Mouse (Mus musculus) stomach, postnatal 0 days (tissue): ENCODE measurements around the gene Dcaf7.

ENCODE experiments used
- CTCF ChIP-seq: IDR thresholded peaks from 2 replicates; pipeline ENCODE4 v1.5.1; 2016; ENCODE audit warnings: antibody characterized with exemption, low read depth, mild to moderate bottlenecking, moderate library complexity
- EP300 ChIP-seq: optimal IDR thresholded peaks from 2 replicates; pipeline ENCODE3; 2016; ENCODE audit warnings: antibody characterized with exemption

DNA sequence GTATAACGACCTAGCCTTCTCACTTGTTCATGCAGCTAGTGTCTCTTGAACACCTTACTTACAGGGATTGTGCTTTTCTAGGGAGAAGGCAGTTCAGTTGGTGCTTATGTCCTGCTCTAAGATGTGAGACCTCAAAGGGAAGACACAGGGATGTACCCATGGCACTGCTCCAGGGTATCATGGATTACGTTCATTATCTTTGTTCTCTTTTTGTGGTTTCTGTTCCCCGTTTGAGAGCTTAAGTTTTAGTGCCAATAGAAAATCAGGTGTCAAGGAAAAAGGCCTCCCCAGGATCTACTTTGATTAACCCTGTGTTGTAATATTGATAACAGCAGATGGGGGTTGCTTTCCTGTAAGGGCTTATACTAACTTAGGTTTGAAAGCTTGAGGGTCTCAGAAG, 37.1 kb downstream of the Dcaf7 start:
- TF ChIP-seq CTCF (no peak), EP300 (no peak)
